Mouse (Mus musculus): ENCODE measurements around the gene Dnah6. TPM values are rescaled to one million over a fixed set of nuclear protein-coding genes. Genes with fewer than 3 reads are reported as not detected.

Gene Dnah6
- polyA plus RNA-seq (2016; fragmentation: Nextera tagmentation; extraction: Ambion mirVana), result not detected in 2 replicates

- peak within 1 kb of the TSS; percentile 50; the same call in 1 of the 2 replicates for H3K27ac ChIP-seq
- peak; percentile 96 for ATAC-seq (ENCODE audit: insufficient number of reproducible peaks, insufficient read depth, low FRiP score, low TSS enrichment, low read depth)
- peaks cover 12% of the 10 kb centered on the region for H3K4me1 ChIP-seq (replicated peaks)
- no peak within 1 kb of the TSS for H3K9ac ChIP-seq (replicated peaks)
- H3K36me3 ChIP-seq, result no peaks in the 10 kb centered on the region
- H3K27me3 ChIP-seq, result no peaks in the 10 kb centered on the region
- H3K9me3 ChIP-seq, result no peaks in the 10 kb centered on the region
- WGBS, result 36% methylated on average over 25 of the region's 25 CpGs
- H3K4me3 ChIP-seq (replicated peaks), result peak within 1 kb of the TSS; percentile 36
- peak within 1 kb of the TSS; percentile 59 for H3K4me2 ChIP-seq
Observed at GRCm38 (mm10) chr6:73221189-73221957, at the start of gene Dnah6. Gene Dnah6 (minus strand): TSS chr6:73221651.

GRCm38 (mm10) chr6:73269374-73269773 lies 47.9 kb upstream of the Dnah6 start:
- no peak overlapping the region for H3K4me2 ChIP-seq
- H3K4me3 ChIP-seq (replicated peaks), result no peak overlapping the region
- no peaks in the 10 kb centered on the region for H3K9me3 ChIP-seq
- no peak overlapping the region for H3K9ac ChIP-seq (replicated peaks)
- no peaks in the 10 kb centered on the region for H3K4me1 ChIP-seq (replicated peaks)
- H3K27me3 ChIP-seq, result no peaks in the 10 kb centered on the region
- no peak overlapping the region for H3K27ac ChIP-seq
- no peak for ATAC-seq (ENCODE audit: insufficient number of reproducible peaks, insufficient read depth, low FRiP score, low TSS enrichment, low read depth)
- WGBS, result 93% methylated on average over 3 of the region's 3 CpGs
- peaks cover 87% of the 10 kb centered on the region for H3K36me3 ChIP-seq

GRCm38 (mm10) chr6:73267738-73268311 lies 46.4 kb upstream of the Dnah6 start:
- 92% methylated on average over 8 of the region's 8 CpGs for WGBS
- no peak for ATAC-seq (ENCODE audit: insufficient number of reproducible peaks, insufficient read depth, low FRiP score, low TSS enrichment, low read depth)
- Histone ChIP-seq H3K36me3 (peaks cover 90% of the 10 kb centered on the region), H3K4me1 (replicated peaks) (no peaks in the 10 kb centered on the region), H3K27me3 (no peaks in the 10 kb centered on the region), H3K4me3 (replicated peaks) (no peak overlapping the region), H3K9ac (replicated peaks) (no peak overlapping the region), H3K27ac (no peak overlapping the region), H3K9me3 (no peaks in the 10 kb centered on the region), H3K4me2 (no peak overlapping the region)

GRCm38 (mm10) chr6:73264801-73265200 lies 43.4 kb upstream of the Dnah6 start:
- no peak overlapping the region for H3K4me3 ChIP-seq (replicated peaks)
- H3K4me1 ChIP-seq (replicated peaks), result no peaks in the 10 kb centered on the region
- peaks cover 86% of the 10 kb centered on the region for H3K36me3 ChIP-seq
- no peak for ATAC-seq (ENCODE audit: insufficient number of reproducible peaks, insufficient read depth, low FRiP score, low TSS enrichment, low read depth)
- H3K27me3 ChIP-seq, result no peaks in the 10 kb centered on the region
- no peak overlapping the region for H3K27ac ChIP-seq
- H3K9me3 ChIP-seq, result no peaks in the 10 kb centered on the region
- 75% methylated on average over 2 of the region's 2 CpGs for WGBS
- H3K4me2 ChIP-seq, result no peak overlapping the region
- no peak overlapping the region for H3K9ac ChIP-seq (replicated peaks)

DNA sequence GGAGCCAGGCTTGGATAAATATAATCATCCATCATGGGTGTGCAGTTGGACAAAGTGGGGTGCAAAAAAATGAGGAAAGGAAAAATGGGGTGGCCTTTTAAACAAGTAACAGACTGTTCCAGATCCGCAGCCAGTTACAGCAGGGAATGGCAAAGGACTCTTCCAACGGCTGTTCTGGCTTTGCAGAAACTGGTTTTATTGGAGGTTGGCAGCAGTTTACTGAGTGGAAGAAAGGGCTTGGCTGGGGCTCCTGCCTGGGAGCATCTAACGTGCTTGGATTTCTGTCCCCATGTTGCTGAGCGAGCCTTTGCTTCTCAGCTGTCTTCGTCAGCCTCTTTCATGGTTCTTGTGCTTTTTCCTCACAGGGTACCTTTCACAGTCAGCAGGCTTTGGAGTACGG lies 38.7 kb upstream of the Dnah6 start:
- no peaks in the 10 kb centered on the region for H3K9me3 ChIP-seq
- no peaks in the 10 kb centered on the region for H3K27me3 ChIP-seq
- no peak for ATAC-seq (ENCODE audit: insufficient number of reproducible peaks, insufficient read depth, low FRiP score, low TSS enrichment, low read depth)
- H3K27ac ChIP-seq, result no peak overlapping the region
- H3K36me3 ChIP-seq, result peaks cover 82% of the 10 kb centered on the region
- H3K4me2 ChIP-seq, result no peak overlapping the region
- WGBS, result 82% methylated on average over 6 of the region's 6 CpGs
- H3K4me3 ChIP-seq (replicated peaks), result no peak overlapping the region
- H3K4me1 ChIP-seq (replicated peaks), result no peaks in the 10 kb centered on the region
- no peak overlapping the region for H3K9ac ChIP-seq (replicated peaks)

GRCm38 (mm10) chr6:73257068-73257467 lies 35.6 kb upstream of the Dnah6 start:
- Histone ChIP-seq H3K9me3 (no peaks in the 10 kb centered on the region), H3K27me3 (no peaks in the 10 kb centered on the region), H3K4me1 (replicated peaks) (peaks cover 10% of the 10 kb centered on the region; the same call in 1 of the 2 replicates), H3K27ac (no peak overlapping the region), H3K36me3 (peaks cover 54% of the 10 kb centered on the region), H3K4me3 (replicated peaks) (no peak overlapping the region), H3K9ac (replicated peaks) (no peak overlapping the region), H3K4me2 (no peak overlapping the region)
- 95% methylated on average over 7 of the region's 7 CpGs for WGBS
- no peak for ATAC-seq (ENCODE audit: insufficient number of reproducible peaks, insufficient read depth, low FRiP score, low TSS enrichment, low read depth)

DNA sequence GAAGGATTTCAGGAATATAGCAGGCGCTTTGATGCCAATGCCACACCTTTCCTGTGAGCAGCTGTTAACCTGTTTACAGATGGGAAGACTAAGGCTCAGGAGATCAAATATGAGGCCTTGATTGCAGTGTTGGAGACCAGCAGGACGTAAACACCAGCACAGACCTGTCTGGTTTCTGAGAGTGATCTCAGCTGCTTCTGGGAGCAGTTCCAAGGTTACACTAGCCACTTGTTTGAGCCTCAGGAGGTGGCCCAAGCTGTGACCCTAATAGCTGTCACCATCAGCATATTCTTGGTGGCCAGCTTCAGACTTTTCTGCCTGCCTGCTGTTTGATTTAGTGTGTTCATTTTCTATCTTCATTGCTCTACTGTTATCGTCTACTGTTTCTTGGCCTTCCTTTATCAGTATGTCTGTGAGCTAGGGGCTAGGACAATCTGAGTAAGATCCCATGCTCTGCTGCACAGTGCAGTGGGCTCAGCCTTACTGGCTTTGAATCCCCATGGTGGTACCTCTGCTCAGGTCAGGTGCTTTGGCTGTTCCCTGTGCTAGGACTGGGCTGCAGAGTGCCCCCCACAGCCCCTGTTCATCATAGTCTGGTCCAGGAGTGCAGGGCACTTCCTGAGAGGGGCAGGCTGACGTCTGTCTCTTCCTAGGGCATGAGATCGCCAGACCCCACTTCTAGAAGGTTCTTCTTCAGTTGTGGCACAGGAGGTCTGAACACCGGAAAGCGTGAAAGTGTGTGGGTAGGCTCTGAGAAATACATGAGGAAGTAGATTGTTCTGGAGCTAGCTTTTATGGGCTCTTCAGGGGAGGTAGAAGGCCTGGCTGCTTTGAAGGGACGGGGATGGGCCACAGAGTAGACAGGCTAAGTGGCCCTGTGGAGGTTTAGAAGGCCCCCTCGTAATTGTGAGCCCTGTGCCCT lies 33.1 kb upstream of the Dnah6 start:
- Histone ChIP-seq H3K36me3 (peaks cover 31% of the 10 kb centered on the region), H3K9me3 (no peaks in the 10 kb centered on the region), H3K27me3 (no peaks in the 10 kb centered on the region), H3K4me1 (replicated peaks) (peaks cover 17% of the 10 kb centered on the region), H3K9ac (replicated peaks) (no peak overlapping the region), H3K27ac (no peak overlapping the region), H3K4me3 (replicated peaks) (no peak overlapping the region), H3K4me2 (no peak overlapping the region)
- 63% methylated on average over 9 of the region's 9 CpGs for WGBS
- no peak for ATAC-seq (ENCODE audit: insufficient number of reproducible peaks, insufficient read depth, low FRiP score, low TSS enrichment, low read depth)

- 85% methylated on average over 4 of the region's 4 CpGs for WGBS
- Histone ChIP-seq H3K27me3 (no peaks in the 10 kb centered on the region), H3K27ac (no peak overlapping the region), H3K4me3 (replicated peaks) (no peak overlapping the region), H3K9ac (replicated peaks) (no peak overlapping the region), H3K36me3 (peaks cover 22% of the 10 kb centered on the region), H3K9me3 (no peaks in the 10 kb centered on the region), H3K4me1 (replicated peaks) (peaks cover 22% of the 10 kb centered on the region), H3K4me2 (no peak overlapping the region)
- ATAC-seq (ENCODE audit: insufficient number of reproducible peaks, insufficient read depth, low FRiP score, low TSS enrichment, low read depth), result no peak
Observed at GRCm38 (mm10) chr6:73253584-73253983, 32.1 kb upstream of the Dnah6 start.

DNA sequence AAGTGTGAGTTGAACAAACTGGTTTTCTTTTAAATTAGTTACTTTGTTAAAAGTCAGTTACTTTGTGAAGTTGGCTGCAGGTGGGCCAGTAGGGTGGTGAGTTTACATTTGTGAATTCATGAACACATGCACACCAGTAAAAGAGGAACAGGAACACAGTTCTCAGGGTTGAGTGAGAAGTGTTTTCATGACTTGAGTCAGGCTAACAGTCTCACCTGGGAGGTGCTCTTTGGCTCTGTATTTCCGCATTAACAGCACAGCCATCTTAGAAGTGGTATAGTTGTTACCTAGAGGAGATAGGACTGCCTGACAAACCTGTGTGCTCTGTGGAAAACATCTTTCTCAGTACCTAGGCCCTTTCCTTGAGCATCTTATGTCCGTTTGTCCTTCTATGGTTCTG lies 31.6 kb upstream of the Dnah6 start:
- no peak overlapping the region for H3K4me2 ChIP-seq
- H3K4me3 ChIP-seq (replicated peaks), result no peak overlapping the region
- peaks cover 16% of the 10 kb centered on the region for H3K36me3 ChIP-seq
- no peak overlapping the region for H3K27ac ChIP-seq
- 92% methylated on average over 2 of the region's 2 CpGs for WGBS
- H3K9ac ChIP-seq (replicated peaks), result no peak overlapping the region
- ATAC-seq (ENCODE audit: insufficient number of reproducible peaks, insufficient read depth, low FRiP score, low TSS enrichment, low read depth), result no peak
- peaks cover 22% of the 10 kb centered on the region for H3K4me1 ChIP-seq (replicated peaks)
- H3K27me3 ChIP-seq, result no peaks in the 10 kb centered on the region
- no peaks in the 10 kb centered on the region for H3K9me3 ChIP-seq

- H3K4me1 ChIP-seq (replicated peaks), result peaks cover 22% of the 10 kb centered on the region
- no peaks in the 10 kb centered on the region for H3K9me3 ChIP-seq
- no peak overlapping the region for H3K4me2 ChIP-seq
- no peak for ATAC-seq (ENCODE audit: insufficient number of reproducible peaks, insufficient read depth, low FRiP score, low TSS enrichment, low read depth)
- H3K27ac ChIP-seq, result no peak overlapping the region
- no peaks in the 10 kb centered on the region for H3K27me3 ChIP-seq
- no peak overlapping the region for H3K4me3 ChIP-seq (replicated peaks)
- H3K36me3 ChIP-seq, result peaks cover 12% of the 10 kb centered on the region
- H3K9ac ChIP-seq (replicated peaks), result no peak overlapping the region
Observed at GRCm38 (mm10) chr6:73252396-73252795, 30.9 kb upstream of the Dnah6 start.

DNA sequence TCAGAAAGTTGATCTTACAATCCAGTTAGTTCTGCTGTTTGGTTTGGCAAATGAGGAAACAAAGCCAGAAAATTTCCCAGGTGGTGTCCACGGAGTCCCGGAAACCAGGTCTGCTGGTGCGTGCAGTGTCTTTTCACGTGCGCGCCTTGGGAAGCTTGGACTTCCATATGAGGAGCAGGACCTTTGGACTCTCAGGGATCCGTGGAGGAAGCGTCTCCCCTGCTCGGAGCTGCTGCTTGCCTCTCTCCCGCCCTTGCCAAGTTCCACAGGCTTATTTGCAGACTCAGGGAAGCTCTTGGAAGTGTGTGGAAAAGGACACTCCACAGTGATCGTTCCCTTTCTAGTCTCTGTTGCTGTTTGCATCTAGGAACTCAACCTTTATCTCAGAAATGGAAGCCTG lies 29.9 kb upstream of the Dnah6 start:
- 94% methylated on average over 11 of the region's 11 CpGs for WGBS
- Histone ChIP-seq H3K9ac (replicated peaks) (no peak overlapping the region), H3K9me3 (no peaks in the 10 kb centered on the region), H3K4me3 (replicated peaks) (no peak overlapping the region), H3K4me2 (no peak overlapping the region), H3K4me1 (replicated peaks) (peaks cover 22% of the 10 kb centered on the region), H3K36me3 (peaks cover 1% of the 10 kb centered on the region; the same call in 1 of the 2 replicates), H3K27ac (no peak overlapping the region), H3K27me3 (no peaks in the 10 kb centered on the region)
- no peak for ATAC-seq (ENCODE audit: insufficient number of reproducible peaks, insufficient read depth, low FRiP score, low TSS enrichment, low read depth)
